Mouse (Mus musculus): Measurements from ENCODE around the gene Rbfox1. TPM values are rescaled to one million over a fixed set of nuclear protein-coding genes. Genes with fewer than 3 reads are reported as not detected.

Gene Rbfox1
- total RNA-seq, 2 experiments from 2014 or later = 381 to 430 TPM

- DNase-seq (ENCODE audit: extremely low spot score in 1 of 2, low spot score in 1 of 2) = no peak
These were observed 1084.8 kb downstream of the Rbfox1 start for GRCm38 (mm10) chr16:6969986-6970385.

GRCm38 (mm10) chr16:6976341-6976740, 1091.2 kb downstream of the Rbfox1 start:
- no peak for DNase-seq (ENCODE audit: extremely low spot score in 1 of 2, low spot score in 1 of 2)

- DNase-seq (ENCODE audit: extremely low spot score in 1 of 2, low spot score in 1 of 2) = no peak
These were observed 1098.8 kb downstream of the Rbfox1 start for GRCm38 (mm10) chr16:6983947-6984346.

- no peak for DNase-seq (ENCODE audit: extremely low spot score in 1 of 2, low spot score in 1 of 2)
These were observed 1100.9 kb downstream of the Rbfox1 start for GRCm38 (mm10) chr16:6986031-6986430.

GRCm38 (mm10) chr16:6986494-6986893, 1101.3 kb downstream of the Rbfox1 start:
- DNase-seq (ENCODE audit: extremely low spot score in 1 of 2, low spot score in 1 of 2) = no peak

- no peak for DNase-seq (ENCODE audit: extremely low spot score in 1 of 2, low spot score in 1 of 2)
These were observed 1107.1 kb downstream of the Rbfox1 start for GRCm38 (mm10) chr16:6992251-6992650.

- DNase-seq (ENCODE audit: extremely low spot score in 1 of 2, low spot score in 1 of 2) = no peak
These were observed 1108.0 kb downstream of the Rbfox1 start for GRCm38 (mm10) chr16:6993180-6993579.

GRCm38 (mm10) chr16:6997109-6997508, 1112.0 kb downstream of the Rbfox1 start:
- no peak for DNase-seq (ENCODE audit: extremely low spot score in 1 of 2, low spot score in 1 of 2)

GRCm38 (mm10) chr16:6997834-6998233, 1112.7 kb downstream of the Rbfox1 start:
- no peak for DNase-seq (ENCODE audit: extremely low spot score in 1 of 2, low spot score in 1 of 2)

- no peak for DNase-seq (ENCODE audit: extremely low spot score in 1 of 2, low spot score in 1 of 2)
These were observed 1119.4 kb downstream of the Rbfox1 start for GRCm38 (mm10) chr16:7004565-7004964.

GRCm38 (mm10) chr16:7005478-7005877, 1120.3 kb downstream of the Rbfox1 start:
- DNase-seq (ENCODE audit: extremely low spot score in 1 of 2, low spot score in 1 of 2) = peak; percentile 38 to 70

- no peak for DNase-seq (ENCODE audit: extremely low spot score in 1 of 2, low spot score in 1 of 2)
These were observed 1132.2 kb downstream of the Rbfox1 start for GRCm38 (mm10) chr16:7017310-7017709.

- no peak for DNase-seq (ENCODE audit: extremely low spot score in 1 of 2, low spot score in 1 of 2)
These were observed 1149.1 kb downstream of the Rbfox1 start for GRCm38 (mm10) chr16:7034231-7034630.

- no peak for DNase-seq (ENCODE audit: extremely low spot score in 1 of 2, low spot score in 1 of 2)
These were observed 1151.4 kb downstream of the Rbfox1 start for GRCm38 (mm10) chr16:7036566-7036965.

- DNase-seq (ENCODE audit: extremely low spot score in 1 of 2, low spot score in 1 of 2) = no peak
These were observed 1151.8 kb downstream of the Rbfox1 start for GRCm38 (mm10) chr16:7036988-7037387.

- DNase-seq (ENCODE audit: extremely low spot score in 1 of 2, low spot score in 1 of 2) = no peak
These were observed 1153.6 kb downstream of the Rbfox1 start for GRCm38 (mm10) chr16:7038639-7039260.

GRCm38 (mm10) chr16:7039404-7040367, 1154.5 kb downstream of the Rbfox1 start:
- DNase-seq (ENCODE audit: extremely low spot score in 1 of 2, low spot score in 1 of 2) = no peak

GRCm38 (mm10) chr16:7040691-7041090, 1155.5 kb downstream of the Rbfox1 start:
- no peak for DNase-seq (ENCODE audit: extremely low spot score in 1 of 2, low spot score in 1 of 2)

- no peak for DNase-seq (ENCODE audit: extremely low spot score in 1 of 2, low spot score in 1 of 2)
These were observed 1162.3 kb downstream of the Rbfox1 start for GRCm38 (mm10) chr16:7047421-7047820.

- peak in 1 of 2 experiments; percentile 34 for DNase-seq (ENCODE audit: extremely low spot score in 1 of 2, low spot score in 1 of 2)
These were observed 1164.2 kb downstream of the Rbfox1 start for GRCm38 (mm10) chr16:7049162-7049971.

GRCm38 (mm10) chr16:7050945-7051344, 1165.8 kb downstream of the Rbfox1 start:
- no peak for DNase-seq (ENCODE audit: extremely low spot score in 1 of 2, low spot score in 1 of 2)
